In the genomic region with DNA sequence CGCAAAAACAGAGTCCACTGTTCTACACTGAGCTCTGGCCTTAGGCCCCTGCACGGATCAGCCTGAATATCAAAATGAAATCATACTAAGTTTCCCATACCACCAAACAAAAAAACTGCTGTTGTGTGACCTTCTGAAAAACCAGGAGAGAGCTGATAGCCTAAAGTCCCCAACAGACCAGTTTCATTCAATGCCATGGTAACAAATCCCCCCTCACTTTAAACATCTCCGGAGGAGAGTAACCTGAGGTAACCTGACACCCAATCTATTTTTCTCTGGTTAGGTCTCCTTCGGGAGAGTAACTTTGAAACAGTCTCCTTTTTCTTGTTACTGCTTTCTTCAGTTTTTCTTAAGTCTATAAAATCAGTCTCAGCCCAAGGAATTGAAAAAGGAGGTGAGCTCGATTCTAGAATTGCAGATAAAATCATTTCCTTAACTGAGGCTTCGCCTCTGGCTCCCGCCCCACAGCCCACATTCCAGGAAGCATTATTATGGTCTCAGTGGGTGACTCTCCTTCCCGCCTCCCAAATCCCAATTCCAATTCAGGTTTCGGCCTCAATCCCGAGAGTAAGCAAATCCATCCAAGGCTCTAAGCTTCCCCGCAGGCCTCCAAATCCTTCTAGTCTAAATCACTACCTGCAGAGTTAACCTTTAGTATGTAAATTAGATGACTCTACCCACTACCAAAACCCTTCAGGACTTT, we compare ENCODE assay signal across 13 mouse cellular contexts. TPM values are rescaled to one million over a fixed set of nuclear protein-coding genes. Genes with fewer than 3 reads are reported as not detected.
A peak's percentile ranks its signal among the peaks of the same experiment; 100 is the strongest.
DNase-seq lines count a peak whose midpoint lies in the region; ATAC-seq and TF ChIP-seq lines count a peak whose summit lies in the region.
"Had no signal": no experiment of that assay in that cellular context is flagged by ENCODE, and none has a peak within 500 bp of the region (broad histone marks: within the 10 kb centered on the region; RNA-seq: fewer than 3 reads in every experiment).

No protein-coding gene starts in this region.

- H3K4me3 ChIP-seq in gastrocnemius, adult 2 months = no peak overlapping the region
- H3K4me3 ChIP-seq in ES-Bruce4 (ENCODE audit: low read depth, low read length) = no peak overlapping the region
- no peak overlapping the region for H3K4me3 ChIP-seq in embryonic facial prominence, embryonic 14.5 days (ENCODE audit: low read depth, low read length)
- H3K4me3 ChIP-seq: erythroblast, embryonic 14.5 days had no signal

- peaks cover 43% of the 10 kb centered on the region for H3K36me3 ChIP-seq in ES-Bruce4 (ENCODE audit: control insufficient read depth, insufficient read depth, low read length, poor library complexity, severe bottlenecking)
- peaks cover 3% of the 10 kb centered on the region; the same call in 1 of the 2 replicates for H3K36me3 ChIP-seq in embryonic facial prominence, embryonic 14.5 days (ENCODE audit: control insufficient read depth, insufficient read depth, low read length)

- H3K27me3 ChIP-seq in ES-Bruce4 (ENCODE audit: control insufficient read depth, insufficient read depth, low read length, poor library complexity, severe bottlenecking) = no peaks in the 10 kb centered on the region
- no peaks in the 10 kb centered on the region for H3K27me3 ChIP-seq in embryonic facial prominence, embryonic 14.5 days (replicated peaks; ENCODE audit: control insufficient read depth, insufficient read depth, low read length)

- peak; percentile 66 for ATAC-seq in embryonic facial prominence, embryonic 14.5 days (ENCODE audit: low read depth)
- ATAC-seq: hindbrain, postnatal 0 days had no signal

- DNase-seq in gastrocnemius, adult 2 months = no peak
- no peak for DNase-seq in gastrocnemius, postnatal 10 days
- peak; percentile 63 for DNase-seq in WW6 (ENCODE audit: low read depth, low spot score)
- peak; percentile 53 for DNase-seq in embryonic facial prominence, embryonic 14.5 days (ENCODE audit: low spot score)
- DNase-seq in kidney, postnatal 4 days = no peak
- DNase-seq in gastrocnemius, postnatal 36 days = no peak
- no peak for DNase-seq in frontal cortex, adult 2 months (ENCODE audit: extremely low spot score in 1 of 2, low spot score in 1 of 2)
- DNase-seq: adrenal gland, postnatal 25 days; cerebellum, adult 11 months; lung, postnatal 4 days had no signal

- TF ChIP-seq EP300 in ES-Bruce4 (IDR thresholded peaks at IDR 0.05; ENCODE audit: insufficient read depth, low read depth, low read length) = peak; percentile 82

- TF ChIP-seq CTCF in gastrocnemius, adult 2 months (IDR thresholded peaks at IDR 0.05) = no peak
- no peak for TF ChIP-seq CTCF in ES-Bruce4 (IDR thresholded peaks at IDR 0.05; ENCODE audit: low read depth, low read length)

- H3K4me1 ChIP-seq in ES-Bruce4 (ENCODE audit: control insufficient read depth, insufficient read depth, low read length) = peaks cover 5% of the 10 kb centered on the region
- peaks cover 10% of the 10 kb centered on the region for H3K4me1 ChIP-seq in embryonic facial prominence, embryonic 14.5 days (ENCODE audit: control insufficient read depth, insufficient read depth, low read length)

- H3K4me2 ChIP-seq in embryonic facial prominence, embryonic 14.5 days (ENCODE audit: low read depth, low read length) = peak overlapping the region; percentile 10

- H3K9ac ChIP-seq in ES-Bruce4 (ENCODE audit: low read depth, poor library complexity, severe bottlenecking) = peak overlapping the region; percentile 45; the same call in 1 of the 2 replicates
- H3K9ac ChIP-seq in embryonic facial prominence, embryonic 14.5 days (ENCODE audit: low read depth, low read length) = peak overlapping the region; percentile 15; the same call in 1 of the 2 replicates

- WGBS in embryonic facial prominence, embryonic 14.5 days = 15% methylated on average over 11 of the region's 11 CpGs

- intact Hi-C loops in gastrocnemius, adult 2 months (cut with DNase I) = no loop called here
- intact Hi-C loops in gastrocnemius, postnatal 36 days (cut with DNase I) = no loop called here

- H3K9me3 ChIP-seq in ES-Bruce4 (replicated peaks; ENCODE audit: control insufficient read depth, insufficient read depth, low read length, poor library complexity, severe bottlenecking) = no peaks in the 10 kb centered on the region
- no peaks in the 10 kb centered on the region for H3K9me3 ChIP-seq in embryonic facial prominence, embryonic 14.5 days (ENCODE audit: control insufficient read depth, low read length)

- H3K27ac ChIP-seq in gastrocnemius, adult 2 months = 0 out of 2 replicates have a peak overlapping the region, but pooled peaks have one; percentile 2
- peak overlapping the region; percentile 99 for H3K27ac ChIP-seq in ES-Bruce4 (ENCODE audit: insufficient read depth, low read length)
- peak overlapping the region; percentile 11; the same call in 1 of the 2 replicates for H3K27ac ChIP-seq in embryonic facial prominence, embryonic 14.5 days (replicated peaks; ENCODE audit: low read depth, low read length)
- H3K27ac ChIP-seq: hindbrain, postnatal 0 days had no signal

- no peak for TF ChIP-seq POLR2A in ES-Bruce4 (IDR thresholded peaks at IDR 0.05; ENCODE audit: insufficient read depth, low read length)

RNA-seq across cellular contexts. Expression of a gene that starts 10.3 kb away (rescaled TPM):
- 1 to 10 TPM; 5.5 to 8.4 TPM for total RNA-seq in gastrocnemius, adult 2 months (2021)
- total RNA-seq in gastrocnemius, postnatal 10 days (2021) = 10 to 100 TPM in 1 of 2 experiments, 1 to 10 TPM in 1; 9.3 to 13.1 TPM
- 91.0 and 92.3 TPM in 2 replicates for polyA plus RNA-seq in ES-Bruce4 (2011; ENCODE audit: insufficient read depth, insufficient read length, low read depth, missing spikeins)
- 8.2 and 8.8 TPM in 2 replicates for polyA plus RNA-seq in embryonic facial prominence, embryonic 14.5 days (2014; fragmentation: Nextera tagmentation; extraction: Ambion mirVana)
- 1 to 10 TPM; 4.6 to 6.0 TPM for total RNA-seq in gastrocnemius, postnatal 36 days (2021)
- polyA plus RNA-seq in frontal cortex, adult 2 months (2012; rRNA removed) = 35.6 and 38.5 TPM in 2 replicates
- polyA plus RNA-seq: erythroblast, embryonic 14.5 days had no signal

Comparison
In these comparisons a context has a peak if more than half of its experiments do, and no peak if none do; other contexts are left out.
1. DNase-seq: peak in WW6 (single experiment) and embryonic facial prominence, embryonic 14.5 days (single experiment); none in gastrocnemius, adult 2 months (single experiment), gastrocnemius, postnatal 10 days (single experiment), kidney, postnatal 4 days (0 of 2), gastrocnemius, postnatal 36 days (0 of 2) and frontal cortex, adult 2 months (0 of 2).
2. H3K27ac ChIP-seq: peak in every context shown above with its lines; median percentile 99 in ES-Bruce4; 11 in embryonic facial prominence, embryonic 14.5 days; 2 in gastrocnemius, adult 2 months.